Mouse (Mus musculus): ENCODE results near the gene Sdk1.

- no peak for TF ChIP-seq POLR2A (IDR thresholded peaks at IDR 0.05; ENCODE audit: insufficient read depth, low read depth, low read length)
- no peak for TF ChIP-seq CTCF (IDR thresholded peaks at IDR 0.05)
- TF ChIP-seq EP300 (IDR thresholded peaks at IDR 0.05; ENCODE audit: insufficient read depth, low read depth, low read length), result no peak
Observed at GRCm38 (mm10) chr5:141730006-141730405, 488.7 kb downstream of the Sdk1 start.

Measured in heart, adult 2 months (tissue).